Mouse (Mus musculus) heart, embryonic 12.5 days (tissue): ENCODE results near the gene Oca2. TPM values are rescaled to one million over a fixed set of nuclear protein-coding genes. Genes with fewer than 3 reads are reported as not detected.

Source experiments
- ATAC-seq: fragments of 200-750 bp; cut with Nextera tagmentation; 2 replicates; pipeline ENCODE4 v1.8.0; 2017; ENCODE audit warnings: moderate TSS enrichment, moderate library complexity; ENCODE audit not compliant: insufficient number of reproducible peaks, low FRiP score
- H3K27ac ChIP-seq: fragments of 300-500 bp; sonication (generic); 2 replicates; pipeline ENCODE4 v1.5.1; 2016; ENCODE audit warnings: mild to moderate bottlenecking, moderate library complexity; ENCODE audit not compliant: poor library complexity, severe bottlenecking
- H3K27me3 ChIP-seq: fragments of 300-500 bp; sonication (generic); replicated peaks from 2 replicates; pipeline ENCODE4 v1.6.1; 2016; ENCODE audit warnings: mild to moderate bottlenecking, moderate library complexity
- H3K36me3 ChIP-seq: fragments of 300-500 bp; sonication (generic); 2 replicates; pipeline ENCODE4 v1.6.1; 2016; ENCODE audit warnings: mild to moderate bottlenecking, moderate library complexity
- H3K4me1 ChIP-seq: fragments of 300-500 bp; sonication (generic); replicated peaks from 2 replicates; pipeline ENCODE4 v1.6.1; 2016; ENCODE audit warnings: mild to moderate bottlenecking
- H3K4me2 ChIP-seq: fragments of 300-500 bp; sonication (generic); 2 replicates; pipeline ENCODE4 v1.6.1; 2016; ENCODE audit warnings: mild to moderate bottlenecking, moderate library complexity
- H3K4me3 ChIP-seq: fragments of 300-500 bp; sonication (generic); 2 replicates; pipeline ENCODE4 v1.5.1; 2016; ENCODE audit warnings: mild to moderate bottlenecking
- H3K9ac ChIP-seq: fragments of 300-500 bp; sonication (generic); 2 replicates; pipeline ENCODE4 v1.6.1; 2016; ENCODE audit warnings: mild to moderate bottlenecking, moderate library complexity
- H3K9me3 ChIP-seq: fragments of 300-500 bp; sonication (generic); replicated peaks from 2 replicates; pipeline ENCODE4 v1.6.1; 2016; ENCODE audit warnings: mild to moderate bottlenecking, moderate library complexity
- WGBS: fragments of 180-500 bp; shearing (Covaris S2); methylation state at CpG from one replicate; pipeline ENCODE4 v1.1.7; 2016; 5-methylcytosine and 5-hydroxymethylcytosine counted together
- polyA plus RNA-seq: library from polyadenylated mRNA; unstranded; fragments of >200 nt; fragmentation: Nextera tagmentation; extraction: Ambion mirVana; gene quantifications from 2 replicates; pipeline ENCODE4 v1.2.1, GENCODE M21; 2016

Gene Oca2
- polyA plus RNA-seq, 1 experiment from 2014 or later = not detected

GRCm38 (mm10) chr7:56257875-56258441, 18.4 kb downstream of the Oca2 start:
- Histone ChIP-seq H3K4me3 (no peak overlapping the region), H3K36me3 (no peaks in the 10 kb centered on the region), H3K9me3 (no peaks in the 10 kb centered on the region), H3K27ac (no peak overlapping the region), H3K4me1 (no peaks in the 10 kb centered on the region), H3K27me3 (no peaks in the 10 kb centered on the region), H3K4me2 (no peak overlapping the region), H3K9ac (no peak overlapping the region)
- 74% methylated on average over 3 of the region's 3 CpGs for WGBS
- no peak for ATAC-seq

- no peak overlapping the region for H3K27ac ChIP-seq
- H3K27me3 ChIP-seq = no peaks in the 10 kb centered on the region
- 82% methylated on average over 2 of the region's 2 CpGs for WGBS
- H3K9me3 ChIP-seq = no peaks in the 10 kb centered on the region
- ATAC-seq = no peak
- no peak overlapping the region for H3K4me2 ChIP-seq
- no peaks in the 10 kb centered on the region for H3K36me3 ChIP-seq
- H3K9ac ChIP-seq = no peak overlapping the region
- H3K4me1 ChIP-seq = no peaks in the 10 kb centered on the region
- no peak overlapping the region for H3K4me3 ChIP-seq
Measured at GRCm38 (mm10) chr7:56277506-56277905, 37.9 kb downstream of the Oca2 start.

- H3K27ac ChIP-seq = no peak overlapping the region
- no peaks in the 10 kb centered on the region for H3K27me3 ChIP-seq
- no peak overlapping the region for H3K4me3 ChIP-seq
- 0 out of 2 replicates have a peak, but pooled peaks cover 3% of the 10 kb centered on the region for H3K9me3 ChIP-seq
- WGBS = 56% methylated on average over 6 of the region's 6 CpGs
- H3K4me2 ChIP-seq = no peak overlapping the region
- no peaks in the 10 kb centered on the region for H3K36me3 ChIP-seq
- ATAC-seq = no peak
- H3K4me1 ChIP-seq = no peaks in the 10 kb centered on the region
- no peak overlapping the region for H3K9ac ChIP-seq
Measured at GRCm38 (mm10) chr7:56291468-56292115, 52.0 kb downstream of the Oca2 start.

GRCm38 (mm10) chr7:56304408-56304807, 64.8 kb downstream of the Oca2 start:
- H3K27ac ChIP-seq = no peak overlapping the region
- H3K27me3 ChIP-seq = no peaks in the 10 kb centered on the region
- H3K4me2 ChIP-seq = no peak overlapping the region
- 16% methylated on average over 1 of the region's 1 CpGs for WGBS
- H3K9me3 ChIP-seq = no peaks in the 10 kb centered on the region
- no peak overlapping the region for H3K9ac ChIP-seq
- ATAC-seq = no peak
- no peaks in the 10 kb centered on the region for H3K36me3 ChIP-seq
- no peaks in the 10 kb centered on the region for H3K4me1 ChIP-seq
- H3K4me3 ChIP-seq = no peak overlapping the region

- Histone ChIP-seq H3K36me3 (no peaks in the 10 kb centered on the region), H3K27ac (no peak overlapping the region), H3K4me3 (no peak overlapping the region), H3K4me1 (no peaks in the 10 kb centered on the region), H3K27me3 (no peaks in the 10 kb centered on the region), H3K4me2 (no peak overlapping the region), H3K9ac (no peak overlapping the region), H3K9me3 (no peaks in the 10 kb centered on the region)
- 79% methylated on average over 5 of the region's 5 CpGs for WGBS
- no peak for ATAC-seq
Measured at GRCm38 (mm10) chr7:56314358-56314757, 74.8 kb downstream of the Oca2 start.

- no peaks in the 10 kb centered on the region for H3K4me1 ChIP-seq
- whole genome bisulfite sequencing = 63% methylated on average over 7 of the region's 7 CpGs
Measured at GRCm38 (mm10) chr7:56315630-56316529, 76.3 kb downstream of the Oca2 start.

GRCm38 (mm10) chr7:56327738-56328137, 88.2 kb downstream of the Oca2 start:
- Histone ChIP-seq H3K4me3 (no peak overlapping the region), H3K4me2 (no peak overlapping the region), H3K9ac (no peak overlapping the region), H3K36me3 (no peaks in the 10 kb centered on the region), H3K27ac (no peak overlapping the region), H3K9me3 (no peaks in the 10 kb centered on the region), H3K27me3 (no peaks in the 10 kb centered on the region), H3K4me1 (no peaks in the 10 kb centered on the region)
- ATAC-seq = no peak
- 45% methylated on average over 4 of the region's 4 CpGs for WGBS

More at GRCm38 (mm10) chr7:56315630-56316529, 76.3 kb downstream of the Oca2 start:
- H3K9ac ChIP-seq = no peak overlapping the region
- H3K4me2 ChIP-seq = no peak overlapping the region
- no peaks in the 10 kb centered on the region for H3K27me3 ChIP-seq
- H3K9me3 ChIP-seq = no peaks in the 10 kb centered on the region
- no peak for ATAC-seq
- no peaks in the 10 kb centered on the region for H3K36me3 ChIP-seq
- H3K27ac ChIP-seq = no peak overlapping the region
- no peak overlapping the region for H3K4me3 ChIP-seq

GRCm38 (mm10) chr7:56348528-56348927, 109.0 kb downstream of the Oca2 start:
- ATAC-seq = no peak
- no peaks in the 10 kb centered on the region for H3K36me3 ChIP-seq
- 56% methylated on average over 3 of the region's 3 CpGs for WGBS
- no peak overlapping the region for H3K4me3 ChIP-seq
- no peaks in the 10 kb centered on the region for H3K4me1 ChIP-seq
- H3K4me2 ChIP-seq = no peak overlapping the region
- H3K9me3 ChIP-seq = no peaks in the 10 kb centered on the region
- H3K9ac ChIP-seq = no peak overlapping the region
- H3K27me3 ChIP-seq = no peaks in the 10 kb centered on the region
- H3K27ac ChIP-seq = no peak overlapping the region

- Histone ChIP-seq H3K4me3 (no peak overlapping the region), H3K4me1 (no peaks in the 10 kb centered on the region), H3K27ac (no peak overlapping the region), H3K27me3 (no peaks in the 10 kb centered on the region), H3K9me3 (no peaks in the 10 kb centered on the region), H3K36me3 (no peaks in the 10 kb centered on the region), H3K9ac (no peak overlapping the region), H3K4me2 (no peak overlapping the region)
- ATAC-seq = no peak
- 83% methylated on average over 4 of the region's 4 CpGs for WGBS
Measured at GRCm38 (mm10) chr7:56356658-56357342, 117.2 kb downstream of the Oca2 start.

GRCm38 (mm10) chr7:56381750-56382421, 142.3 kb downstream of the Oca2 start:
- no peak overlapping the region for H3K4me3 ChIP-seq
- 72% methylated on average over 4 of the region's 4 CpGs for WGBS
- no peaks in the 10 kb centered on the region for H3K27me3 ChIP-seq
- H3K4me2 ChIP-seq = no peak overlapping the region
- no peaks in the 10 kb centered on the region for H3K9me3 ChIP-seq
- H3K9ac ChIP-seq = no peak overlapping the region
- ATAC-seq = no peak
- H3K27ac ChIP-seq = no peak overlapping the region
- H3K36me3 ChIP-seq = no peaks in the 10 kb centered on the region
- H3K4me1 ChIP-seq = no peaks in the 10 kb centered on the region
